Comparison of ENCODE assay signal across 19 mouse cellular contexts in the genomic region with DNA sequence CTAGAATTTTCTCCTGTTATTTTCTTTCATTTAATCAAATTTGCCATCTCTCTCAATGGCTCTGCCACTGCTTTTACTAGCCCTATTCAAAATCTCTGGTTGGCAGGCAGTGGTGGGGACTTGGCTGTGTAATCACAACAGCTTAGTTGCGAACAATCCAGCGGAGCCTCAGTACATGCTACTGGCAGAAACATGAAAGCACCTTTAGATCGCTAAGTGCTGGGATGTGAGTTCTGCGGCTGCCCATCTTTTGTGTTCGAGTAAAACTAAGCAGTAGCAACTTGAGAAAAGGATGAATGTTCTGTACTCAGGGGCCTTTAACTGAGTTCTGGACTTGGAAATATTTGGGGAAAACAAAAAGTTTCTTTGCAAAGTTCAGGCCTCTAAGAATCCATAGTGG.
DNase-seq lines count a peak whose midpoint lies in the region; ATAC-seq and TF ChIP-seq lines count a peak whose summit lies in the region.
"Had no signal": no experiment of that assay in that cellular context is flagged by ENCODE, and none has a peak within 500 bp of the region (broad histone marks: within the 10 kb centered on the region; RNA-seq: fewer than 3 reads in every experiment).

No protein-coding gene starts in this region.

- H3K4me1 ChIP-seq in forebrain, embryonic 14.5 days (ENCODE audit: control insufficient read depth, insufficient read depth, low read length), result 0 out of 2 replicates have a peak, but pooled peaks cover 6% of the 10 kb centered on the region
- no peaks in the 10 kb centered on the region for H3K4me1 ChIP-seq in intestine, postnatal 0 days (replicated peaks; ENCODE audit: control insufficient read depth, insufficient read depth, low read length)
- H3K4me1 ChIP-seq: embryonic facial prominence, embryonic 13.5 days; heart, embryonic 15.5 days had no signal

- H3K9ac ChIP-seq in forebrain, embryonic 14.5 days (ENCODE audit: low read length), result no peak overlapping the region
- H3K9ac ChIP-seq in intestine, postnatal 0 days (ENCODE audit: low read depth, low read length), result no peak overlapping the region
- H3K9ac ChIP-seq: embryonic facial prominence, embryonic 13.5 days; heart, embryonic 15.5 days; hindbrain, embryonic 14.5 days had no signal

- ATAC-seq in forebrain, embryonic 14.5 days, result peak; percentile 76
- ATAC-seq in intestine, postnatal 0 days, result no peak
- ATAC-seq: intestine, embryonic 16.5 days had no signal

- no peaks in the 10 kb centered on the region for H3K9me3 ChIP-seq in forebrain, embryonic 14.5 days (replicated peaks; ENCODE audit: control insufficient read depth, low read length)
- H3K9me3 ChIP-seq in intestine, postnatal 0 days (ENCODE audit: control insufficient read depth), result no peaks in the 10 kb centered on the region
- H3K9me3 ChIP-seq: embryonic facial prominence, embryonic 13.5 days; heart, embryonic 15.5 days had no signal

- DNase-seq in layer of hippocampus, postnatal 10 days (ENCODE audit: low spot score in 2 of 2), result peak; percentile 19 to 26
- no peak for DNase-seq in layer of hippocampus, adult 11-12 months (ENCODE audit: low spot score)
- DNase-seq in right cerebral cortex, postnatal 4 days, result peak; percentile 4
- no peak for DNase-seq in right cerebral cortex, postnatal 25 days
- DNase-seq in forebrain, embryonic 14.5 days (ENCODE audit: low spot score), result peak; percentile 76
- DNase-seq in left cerebral cortex, adult 18-20 months (ENCODE audit: low spot score in 2 of 2), result no peak
- DNase-seq: adrenal gland, adult 2 months; adrenal gland, postnatal 25 days; cerebellum, adult 8-10 months; cerebellum, postnatal 25 days; gastrocnemius, postnatal 10 days; heart, adult 18-20 months; heart, postnatal 14 days had no signal

- no peak overlapping the region for H3K4me2 ChIP-seq in forebrain, embryonic 14.5 days (ENCODE audit: low read length)
- no peak overlapping the region for H3K4me2 ChIP-seq in intestine, postnatal 0 days (replicated peaks; ENCODE audit: low read depth)
- H3K4me2 ChIP-seq: embryonic facial prominence, embryonic 13.5 days; heart, embryonic 11.5 days; heart, embryonic 15.5 days; hindbrain, embryonic 14.5 days had no signal

- no peak overlapping the region for H3K4me3 ChIP-seq in forebrain, embryonic 14.5 days (ENCODE audit: low read depth, low read length)
- H3K4me3 ChIP-seq in intestine, postnatal 0 days (ENCODE audit: low read depth, low read length), result no peak overlapping the region
- H3K4me3 ChIP-seq: embryonic facial prominence, embryonic 13.5 days; heart, embryonic 15.5 days had no signal

- 9% methylated on average over 5 of the region's 5 CpGs for WGBS in forebrain, embryonic 14.5 days
- 91% methylated on average over 5 of the region's 5 CpGs for WGBS in intestine, postnatal 0 days

- no peak for TF ChIP-seq CTCF in intestine, postnatal 0 days (IDR thresholded peaks at IDR 0.05; ENCODE audit: low read depth)

- H3K27me3 ChIP-seq in forebrain, embryonic 14.5 days (replicated peaks; ENCODE audit: control insufficient read depth, insufficient read depth, low read length), result no peaks in the 10 kb centered on the region
- no peaks in the 10 kb centered on the region for H3K27me3 ChIP-seq in intestine, postnatal 0 days (replicated peaks; ENCODE audit: control insufficient read depth, insufficient read depth, low read length)
- H3K27me3 ChIP-seq: embryonic facial prominence, embryonic 13.5 days; heart, embryonic 15.5 days had no signal

- H3K27ac ChIP-seq in forebrain, embryonic 14.5 days (ENCODE audit: low read depth, low read length), result no peak overlapping the region
- no peak overlapping the region for H3K27ac ChIP-seq in intestine, postnatal 0 days (ENCODE audit: low read depth, low read length)
- H3K27ac ChIP-seq: embryonic facial prominence, embryonic 13.5 days; heart, embryonic 15.5 days; hindbrain, embryonic 14.5 days had no signal

- H3K36me3 ChIP-seq in forebrain, embryonic 14.5 days (ENCODE audit: control insufficient read depth, insufficient read depth, low read length), result no peaks in the 10 kb centered on the region
- no peaks in the 10 kb centered on the region for H3K36me3 ChIP-seq in intestine, postnatal 0 days (ENCODE audit: control insufficient read depth, insufficient read depth)
- H3K36me3 ChIP-seq: embryonic facial prominence, embryonic 13.5 days; heart, embryonic 15.5 days had no signal

Comparison
In these comparisons a context has a peak if more than half of its experiments do, and no peak if none do; other contexts are left out.
1. DNase-seq: peak in layer of hippocampus, postnatal 10 days (2 of 2), right cerebral cortex, postnatal 4 days (single experiment) and forebrain, embryonic 14.5 days (single experiment); none in layer of hippocampus, adult 11-12 months (single experiment), right cerebral cortex, postnatal 25 days (single experiment) and left cerebral cortex, adult 18-20 months (0 of 2).